Mouse (Mus musculus): ENCODE measurements around the gene Fam129b. TPM values are rescaled to one million over a fixed set of nuclear protein-coding genes. Genes with fewer than 3 reads are reported as not detected.

The Fam129b gene
- polyA plus RNA-seq, 1 experiment: 22.9 TPM

GRCm38 (mm10) chr2:32962875-32963220 lies 86.9 kb downstream of the Fam129b start:
- Histone ChIP-seq H3K4me1 (replicated peaks; ENCODE audit: control insufficient read depth, insufficient read depth, low read length) (peaks cover 25% of the 10 kb centered on the region), H3K4me3 (ENCODE audit: control insufficient read depth, insufficient read depth, low read length) (peak overlapping the region; percentile 89), H3K27ac (ENCODE audit: control insufficient read depth, insufficient read depth, low read length) (peak overlapping the region; percentile 84), H3K27me3 (ENCODE audit: control insufficient read depth, insufficient read depth, low read length) (no peaks in the 10 kb centered on the region), H3K36me3 (ENCODE audit: control insufficient read depth, insufficient read depth, low read length) (peaks cover 15% of the 10 kb centered on the region)
- peak; percentile 67 for DNase-seq
- TF ChIP-seq POLR2A (IDR thresholded peaks at IDR 0.05; ENCODE audit: control insufficient read depth, extremely low read depth, insufficient read depth, low read length, poor library complexity) (no peak), CTCF (IDR thresholded peaks at IDR 0.05; ENCODE audit: borderline replicate concordance, control insufficient read depth, extremely low read depth, insufficient read depth, low read length, poor library complexity) (no peak)
- 1% methylated on average over 9 of the region's 9 CpGs for WGBS

- TF ChIP-seq POLR2A (IDR thresholded peaks at IDR 0.05; ENCODE audit: control insufficient read depth, extremely low read depth, insufficient read depth, low read length, poor library complexity): no peak
- TF ChIP-seq CTCF (IDR thresholded peaks at IDR 0.05; ENCODE audit: borderline replicate concordance, control insufficient read depth, extremely low read depth, insufficient read depth, low read length, poor library complexity): no peak
- no peak for DNase-seq
- H3K4me1 ChIP-seq (replicated peaks; ENCODE audit: control insufficient read depth, insufficient read depth, low read length): peaks cover 25% of the 10 kb centered on the region
- H3K27ac ChIP-seq (ENCODE audit: control insufficient read depth, insufficient read depth, low read length): peak overlapping the region; percentile 84; the same call in 1 of the 2 replicates
- 81% methylated on average over 4 of the region's 4 CpGs for WGBS
- peaks cover 15% of the 10 kb centered on the region for H3K36me3 ChIP-seq (ENCODE audit: control insufficient read depth, insufficient read depth, low read length)
- H3K27me3 ChIP-seq (ENCODE audit: control insufficient read depth, insufficient read depth, low read length): no peaks in the 10 kb centered on the region
- no peak overlapping the region for H3K4me3 ChIP-seq (ENCODE audit: control insufficient read depth, insufficient read depth, low read length)
These were observed 87.6 kb downstream of the Fam129b start for GRCm38 (mm10) chr2:32963544-32963943.

- DNase-seq: no peak
- Histone ChIP-seq H3K27ac (ENCODE audit: control insufficient read depth, insufficient read depth, low read length) (no peak overlapping the region), H3K36me3 (ENCODE audit: control insufficient read depth, insufficient read depth, low read length) (peaks cover 15% of the 10 kb centered on the region), H3K4me3 (ENCODE audit: control insufficient read depth, insufficient read depth, low read length) (no peak overlapping the region), H3K4me1 (replicated peaks; ENCODE audit: control insufficient read depth, insufficient read depth, low read length) (peaks cover 25% of the 10 kb centered on the region), H3K27me3 (ENCODE audit: control insufficient read depth, insufficient read depth, low read length) (no peaks in the 10 kb centered on the region)
- WGBS: 92% methylated on average over 1 of the region's 1 CpGs
- TF ChIP-seq CTCF (IDR thresholded peaks at IDR 0.05; ENCODE audit: borderline replicate concordance, control insufficient read depth, extremely low read depth, insufficient read depth, low read length, poor library complexity) (no peak), POLR2A (IDR thresholded peaks at IDR 0.05; ENCODE audit: control insufficient read depth, extremely low read depth, insufficient read depth, low read length, poor library complexity) (no peak)
These were observed 88.1 kb downstream of the Fam129b start for GRCm38 (mm10) chr2:32963981-32964380.

- Histone ChIP-seq H3K36me3 (ENCODE audit: control insufficient read depth, insufficient read depth, low read length) (peaks cover 15% of the 10 kb centered on the region), H3K4me3 (ENCODE audit: control insufficient read depth, insufficient read depth, low read length) (no peak overlapping the region), H3K27ac (ENCODE audit: control insufficient read depth, insufficient read depth, low read length) (no peak overlapping the region), H3K27me3 (ENCODE audit: control insufficient read depth, insufficient read depth, low read length) (no peaks in the 10 kb centered on the region), H3K4me1 (replicated peaks; ENCODE audit: control insufficient read depth, insufficient read depth, low read length) (peaks cover 25% of the 10 kb centered on the region)
- WGBS: 70% methylated on average over 10 of the region's 10 CpGs
- TF ChIP-seq POLR2A (IDR thresholded peaks at IDR 0.05; ENCODE audit: control insufficient read depth, extremely low read depth, insufficient read depth, low read length, poor library complexity) (no peak), CTCF (IDR thresholded peaks at IDR 0.05; ENCODE audit: borderline replicate concordance, control insufficient read depth, extremely low read depth, insufficient read depth, low read length, poor library complexity) (no peak)
- DNase-seq: no peak
These were observed 88.9 kb downstream of the Fam129b start for GRCm38 (mm10) chr2:32964659-32965457.

- no peak for DNase-seq
- WGBS: 54% methylated on average over 7 of the region's 7 CpGs
- H3K4me1 ChIP-seq (replicated peaks; ENCODE audit: control insufficient read depth, insufficient read depth, low read length): peaks cover 24% of the 10 kb centered on the region
These were observed 89.7 kb downstream of the Fam129b start for GRCm38 (mm10) chr2:32965511-32966183.

GRCm38 (mm10) chr2:32966184-32966688 lies 90.3 kb downstream of the Fam129b start:
- TF ChIP-seq CTCF (IDR thresholded peaks at IDR 0.05; ENCODE audit: borderline replicate concordance, control insufficient read depth, extremely low read depth, insufficient read depth, low read length, poor library complexity) (no peak), POLR2A (IDR thresholded peaks at IDR 0.05; ENCODE audit: control insufficient read depth, extremely low read depth, insufficient read depth, low read length, poor library complexity) (no peak)
- Histone ChIP-seq H3K36me3 (ENCODE audit: control insufficient read depth, insufficient read depth, low read length) (peaks cover 15% of the 10 kb centered on the region), H3K27me3 (ENCODE audit: control insufficient read depth, insufficient read depth, low read length) (no peaks in the 10 kb centered on the region), H3K4me1 (replicated peaks; ENCODE audit: control insufficient read depth, insufficient read depth, low read length) (peaks cover 21% of the 10 kb centered on the region), H3K4me3 (ENCODE audit: control insufficient read depth, insufficient read depth, low read length) (peak overlapping the region; percentile 66), H3K27ac (ENCODE audit: control insufficient read depth, insufficient read depth, low read length) (peak overlapping the region; percentile 40)
- DNase-seq: no peak
- WGBS: 24% methylated on average over 13 of the region's 13 CpGs

More at GRCm38 (mm10) chr2:32965511-32966183, 89.7 kb downstream of the Fam129b start:
- Histone ChIP-seq H3K36me3 (ENCODE audit: control insufficient read depth, insufficient read depth, low read length) (peaks cover 15% of the 10 kb centered on the region), H3K4me3 (ENCODE audit: control insufficient read depth, insufficient read depth, low read length) (no peak overlapping the region), H3K27me3 (ENCODE audit: control insufficient read depth, insufficient read depth, low read length) (no peaks in the 10 kb centered on the region), H3K27ac (ENCODE audit: control insufficient read depth, insufficient read depth, low read length) (no peak overlapping the region)
- TF ChIP-seq CTCF (IDR thresholded peaks at IDR 0.05; ENCODE audit: borderline replicate concordance, control insufficient read depth, extremely low read depth, insufficient read depth, low read length, poor library complexity) (no peak), POLR2A (IDR thresholded peaks at IDR 0.05; ENCODE audit: control insufficient read depth, extremely low read depth, insufficient read depth, low read length, poor library complexity) (no peak)

All from thymus, adult 2 months (tissue).